Mouse (Mus musculus): ENCODE measurements around the gene Nipal3. TPM values are rescaled to one million over a fixed set of nuclear protein-coding genes. Genes with fewer than 3 reads are reported as not detected.

Nipal3 gene
- polyA plus RNA-seq, 1 experiment from 2014 or later: 4.5 TPM

- H3K4me3 ChIP-seq (ENCODE audit: low read depth, low read length): no peak overlapping the region
- H3K36me3 ChIP-seq (ENCODE audit: control insufficient read depth, insufficient read depth, low read length): no peaks in the 10 kb centered on the region
- ATAC-seq (replicated peaks; ENCODE audit: low FRiP score): no peak
- 89% methylated on average over 11 of the region's 11 CpGs for WGBS
- DNase-seq (ENCODE audit: low spot score): no peak
- no peaks in the 10 kb centered on the region for H3K9me3 ChIP-seq (ENCODE audit: control insufficient read depth, low read length)
- no peaks in the 10 kb centered on the region for H3K4me1 ChIP-seq (replicated peaks; ENCODE audit: control insufficient read depth, insufficient read depth, low read length)
- H3K27me3 ChIP-seq (replicated peaks; ENCODE audit: control insufficient read depth, insufficient read depth, low read length): no peaks in the 10 kb centered on the region
- no peak overlapping the region for H3K27ac ChIP-seq (ENCODE audit: low read depth, low read length)
- H3K9ac ChIP-seq (ENCODE audit: low read depth, low read length): no peak overlapping the region
- H3K4me2 ChIP-seq: no peak overlapping the region
Observed at GRCm38 (mm10) chr4:135463406-135463805, 31.4 kb downstream of the Nipal3 start.

- WGBS: 79% methylated on average over 12 of the region's 12 CpGs
- ATAC-seq (replicated peaks; ENCODE audit: low FRiP score) (no peak), DNase-seq (ENCODE audit: low spot score) (no peak)
- H3K9me3 ChIP-seq (ENCODE audit: control insufficient read depth, low read length): no peaks in the 10 kb centered on the region
- H3K9ac ChIP-seq (ENCODE audit: low read depth, low read length): 0 out of 2 replicates have a peak overlapping the region, but pooled peaks have one; percentile 9
- H3K4me3 ChIP-seq (ENCODE audit: low read depth, low read length): no peak overlapping the region
- H3K4me2 ChIP-seq: no peak overlapping the region
- no peaks in the 10 kb centered on the region for H3K27me3 ChIP-seq (replicated peaks; ENCODE audit: control insufficient read depth, insufficient read depth, low read length)
- H3K27ac ChIP-seq (ENCODE audit: low read depth, low read length): no peak overlapping the region
- peaks cover 13% of the 10 kb centered on the region for H3K4me1 ChIP-seq (replicated peaks; ENCODE audit: control insufficient read depth, insufficient read depth, low read length)
- H3K36me3 ChIP-seq (ENCODE audit: control insufficient read depth, insufficient read depth, low read length): 0 out of 2 replicates have a peak, but pooled peaks cover 2% of the 10 kb centered on the region
Observed at GRCm38 (mm10) chr4:135453572-135453971, 41.3 kb downstream of the Nipal3 start.

- no peak overlapping the region for H3K27ac ChIP-seq (ENCODE audit: low read depth, low read length)
- DNase-seq (ENCODE audit: low spot score): no peak
- no peak overlapping the region for H3K9ac ChIP-seq (ENCODE audit: low read depth, low read length)
- ATAC-seq (replicated peaks; ENCODE audit: low FRiP score): no peak
- H3K4me1 ChIP-seq (replicated peaks; ENCODE audit: control insufficient read depth, insufficient read depth, low read length): peaks cover 13% of the 10 kb centered on the region
- H3K4me3 ChIP-seq (ENCODE audit: low read depth, low read length): no peak overlapping the region
- 0 out of 2 replicates have a peak, but pooled peaks cover 2% of the 10 kb centered on the region for H3K36me3 ChIP-seq (ENCODE audit: control insufficient read depth, insufficient read depth, low read length)
- H3K4me2 ChIP-seq: no peak overlapping the region
- H3K27me3 ChIP-seq (replicated peaks; ENCODE audit: control insufficient read depth, insufficient read depth, low read length): no peaks in the 10 kb centered on the region
- no peaks in the 10 kb centered on the region for H3K9me3 ChIP-seq (ENCODE audit: control insufficient read depth, low read length)
- 64% methylated on average over 6 of the region's 6 CpGs for WGBS
Observed at GRCm38 (mm10) chr4:135453164-135453563, 41.7 kb downstream of the Nipal3 start.

GRCm38 (mm10) chr4:135451360-135452015 lies 43.4 kb downstream of the Nipal3 start:
- DNase-seq (ENCODE audit: low spot score) (no peak), ATAC-seq (replicated peaks; ENCODE audit: low FRiP score) (no peak)

GRCm38 (mm10) chr4:135442473-135442872 lies 52.4 kb downstream of the Nipal3 start:
- Histone ChIP-seq H3K9me3 (ENCODE audit: control insufficient read depth, low read length) (no peaks in the 10 kb centered on the region), H3K27me3 (replicated peaks; ENCODE audit: control insufficient read depth, insufficient read depth, low read length) (no peaks in the 10 kb centered on the region), H3K4me2 (no peak overlapping the region), H3K4me1 (replicated peaks; ENCODE audit: control insufficient read depth, insufficient read depth, low read length) (peaks cover 9% of the 10 kb centered on the region), H3K36me3 (ENCODE audit: control insufficient read depth, insufficient read depth, low read length) (no peaks in the 10 kb centered on the region), H3K9ac (ENCODE audit: low read depth, low read length) (no peak overlapping the region), H3K27ac (ENCODE audit: low read depth, low read length) (no peak overlapping the region), H3K4me3 (ENCODE audit: low read depth, low read length) (no peak overlapping the region)
- 49% methylated on average over 5 of the region's 5 CpGs for WGBS
- no peak for DNase-seq (ENCODE audit: low spot score)
- ATAC-seq (replicated peaks; ENCODE audit: low FRiP score): no peak

More at GRCm38 (mm10) chr4:135451360-135452015, 43.4 kb downstream of the Nipal3 start:
- Histone ChIP-seq H3K27me3 (replicated peaks; ENCODE audit: control insufficient read depth, insufficient read depth, low read length) (no peaks in the 10 kb centered on the region), H3K9ac (ENCODE audit: low read depth, low read length) (no peak overlapping the region), H3K4me3 (ENCODE audit: low read depth, low read length) (no peak overlapping the region), H3K27ac (ENCODE audit: low read depth, low read length) (no peak overlapping the region), H3K9me3 (ENCODE audit: control insufficient read depth, low read length) (no peaks in the 10 kb centered on the region), H3K4me1 (replicated peaks; ENCODE audit: control insufficient read depth, insufficient read depth, low read length) (peaks cover 13% of the 10 kb centered on the region), H3K36me3 (ENCODE audit: control insufficient read depth, insufficient read depth, low read length) (0 out of 2 replicates have a peak, but pooled peaks cover 2% of the 10 kb centered on the region), H3K4me2 (peak overlapping the region; percentile 3; the same call in 1 of the 2 replicates)
- 57% methylated on average over 18 of the region's 18 CpGs for WGBS

- Histone ChIP-seq H3K36me3 (ENCODE audit: control insufficient read depth, insufficient read depth, low read length) (no peaks in the 10 kb centered on the region), H3K27me3 (replicated peaks; ENCODE audit: control insufficient read depth, insufficient read depth, low read length) (no peaks in the 10 kb centered on the region), H3K9ac (ENCODE audit: low read depth, low read length) (peak overlapping the region; percentile 67; the same call in 1 of the 2 replicates), H3K9me3 (ENCODE audit: control insufficient read depth, low read length) (no peaks in the 10 kb centered on the region), H3K4me1 (replicated peaks; ENCODE audit: control insufficient read depth, insufficient read depth, low read length) (peaks cover 14% of the 10 kb centered on the region), H3K4me2 (peak overlapping the region; percentile 74), H3K27ac (ENCODE audit: low read depth, low read length) (peak overlapping the region; percentile 98), H3K4me3 (ENCODE audit: low read depth, low read length) (peak overlapping the region; percentile 21; the same call in 1 of the 2 replicates)
- 23% methylated on average over 9 of the region's 9 CpGs for WGBS
- DNase-seq (ENCODE audit: low spot score): peak; percentile 50
- ATAC-seq (replicated peaks; ENCODE audit: low FRiP score): peak; percentile 78
Observed at GRCm38 (mm10) chr4:135439904-135440522, 54.8 kb downstream of the Nipal3 start.

- DNase-seq (ENCODE audit: low spot score) (peak; percentile 89), ATAC-seq (replicated peaks; ENCODE audit: low FRiP score) (peak; percentile 96)
- H3K4me2 ChIP-seq: peak overlapping the region; percentile 74
- H3K9ac ChIP-seq (ENCODE audit: low read depth, low read length): peak overlapping the region; percentile 67
- H3K27ac ChIP-seq (ENCODE audit: low read depth, low read length): peak overlapping the region; percentile 98
- WGBS: 2% methylated on average over 15 of the region's 15 CpGs
- H3K27me3 ChIP-seq (replicated peaks; ENCODE audit: control insufficient read depth, insufficient read depth, low read length): no peaks in the 10 kb centered on the region
- no peaks in the 10 kb centered on the region for H3K9me3 ChIP-seq (ENCODE audit: control insufficient read depth, low read length)
- peak overlapping the region; percentile 21 for H3K4me3 ChIP-seq (ENCODE audit: low read depth, low read length)
- H3K4me1 ChIP-seq (replicated peaks; ENCODE audit: control insufficient read depth, insufficient read depth, low read length): peaks cover 20% of the 10 kb centered on the region
- H3K36me3 ChIP-seq (ENCODE audit: control insufficient read depth, insufficient read depth, low read length): no peaks in the 10 kb centered on the region
Observed at GRCm38 (mm10) chr4:135439188-135439647, 55.6 kb downstream of the Nipal3 start.

- Histone ChIP-seq H3K4me3 (ENCODE audit: low read depth, low read length) (no peak overlapping the region), H3K27ac (ENCODE audit: low read depth, low read length) (no peak overlapping the region), H3K36me3 (ENCODE audit: control insufficient read depth, insufficient read depth, low read length) (no peaks in the 10 kb centered on the region), H3K4me1 (replicated peaks; ENCODE audit: control insufficient read depth, insufficient read depth, low read length) (peaks cover 22% of the 10 kb centered on the region), H3K27me3 (replicated peaks; ENCODE audit: control insufficient read depth, insufficient read depth, low read length) (no peaks in the 10 kb centered on the region), H3K4me2 (no peak overlapping the region), H3K9me3 (ENCODE audit: control insufficient read depth, low read length) (no peaks in the 10 kb centered on the region), H3K9ac (ENCODE audit: low read depth, low read length) (no peak overlapping the region)
- DNase-seq (ENCODE audit: low spot score): no peak
- no peak for ATAC-seq (replicated peaks; ENCODE audit: low FRiP score)
Observed at GRCm38 (mm10) chr4:135437924-135438323, 56.9 kb downstream of the Nipal3 start.

Data from liver, embryonic 11.5 days (tissue).